Mouse (Mus musculus) adrenal gland, postnatal 36 days (tissue): ENCODE data around the gene Mrps27. TPM values are rescaled to one million over a fixed set of nuclear protein-coding genes. Genes with fewer than 3 reads are reported as not detected.

ENCODE experiments used
- DNase-seq, 2 experiments: peaks; one replicate each; pipeline ENCODE4 v3.0.0; 2021; ENCODE audit warnings: mixed read lengths in 1 of 2
- total RNA-seq, 2 experiments: library from RNA; stranded (reverse); gene quantifications; 2 replicates each; pipeline ENCODE4 v1.2.3; 2021

Gene Mrps27
- total RNA-seq, 2 experiments from 2014 or later = 43.8 to 51.0 TPM

- no peak for DNase-seq
Measured at GRCm38 (mm10) chr13:99440228-99440627, 95.6 kb downstream of the Mrps27 start.

GRCm38 (mm10) chr13:99441700-99442433 lies 97.3 kb downstream of the Mrps27 start:
- no peak for DNase-seq

GRCm38 (mm10) chr13:99442434-99443249 lies 98.1 kb downstream of the Mrps27 start:
- no peak for DNase-seq

- DNase-seq = no peak
Measured at GRCm38 (mm10) chr13:99443484-99444175, 99.0 kb downstream of the Mrps27 start.

GRCm38 (mm10) chr13:99444431-99444871 lies 99.9 kb downstream of the Mrps27 start:
- DNase-seq = no peak

GRCm38 (mm10) chr13:99444880-99445279 lies 100.3 kb downstream of the Mrps27 start:
- DNase-seq = no peak

- no peak for DNase-seq
Measured at GRCm38 (mm10) chr13:99447002-99447401, 102.4 kb downstream of the Mrps27 start.

- DNase-seq = peak; percentile 41 to 55
Measured at GRCm38 (mm10) chr13:99447403-99448199, 103.0 kb downstream of the Mrps27 start.

- no peak for DNase-seq
Measured at GRCm38 (mm10) chr13:99448278-99448677, 103.7 kb downstream of the Mrps27 start.

- DNase-seq = no peak
Measured at GRCm38 (mm10) chr13:99449547-99449946, 105.0 kb downstream of the Mrps27 start.

- DNase-seq = no peak
Measured at GRCm38 (mm10) chr13:99450766-99451165, 106.2 kb downstream of the Mrps27 start.

GRCm38 (mm10) chr13:99451276-99451675 lies 106.7 kb downstream of the Mrps27 start:
- no peak for DNase-seq

- no peak for DNase-seq
Measured at GRCm38 (mm10) chr13:99452444-99452843, 107.9 kb downstream of the Mrps27 start.

- no peak for DNase-seq
Measured at GRCm38 (mm10) chr13:99454977-99455376, 110.4 kb downstream of the Mrps27 start.

- DNase-seq = peak in 1 of 2 experiments; percentile 40
Measured at GRCm38 (mm10) chr13:99458658-99459386, 114.2 kb downstream of the Mrps27 start.

- DNase-seq = no peak
Measured at GRCm38 (mm10) chr13:99459612-99460011, 115.0 kb downstream of the Mrps27 start.

- DNase-seq = no peak
Measured at GRCm38 (mm10) chr13:99461886-99462285, 117.3 kb downstream of the Mrps27 start.

GRCm38 (mm10) chr13:99464551-99464950 lies 120.0 kb downstream of the Mrps27 start:
- no peak for DNase-seq
